Mouse (Mus musculus) lung, postnatal 36 days (tissue): ENCODE results near the gene Dcaf11.

Source experiments
- DNase-seq: peaks from one replicate; pipeline ENCODE4 v3.0.0; 2022; ENCODE audit warnings: mixed read lengths

Dcaf11 gene

DNA sequence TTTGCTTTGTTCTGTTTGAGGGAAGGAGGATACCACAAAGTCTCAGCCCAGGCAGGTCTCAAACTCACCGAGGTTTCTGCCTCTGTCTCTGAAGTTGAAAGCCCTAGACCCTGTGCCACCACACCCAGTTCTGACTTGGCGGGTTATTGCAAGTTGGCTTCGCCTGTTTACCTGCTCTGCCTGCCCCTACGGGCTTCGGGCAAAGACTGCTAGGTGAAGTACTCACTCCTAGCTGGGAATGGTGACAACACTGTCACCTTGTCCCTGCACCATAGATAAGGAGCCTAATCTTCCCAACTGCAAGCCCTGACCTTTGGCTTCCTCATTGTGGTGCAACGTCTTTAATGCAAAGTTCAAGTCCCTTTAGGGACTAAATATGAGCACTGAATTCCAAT, 25.8 kb downstream of the Dcaf11 start:
- DNase-seq, result no peak

DNA sequence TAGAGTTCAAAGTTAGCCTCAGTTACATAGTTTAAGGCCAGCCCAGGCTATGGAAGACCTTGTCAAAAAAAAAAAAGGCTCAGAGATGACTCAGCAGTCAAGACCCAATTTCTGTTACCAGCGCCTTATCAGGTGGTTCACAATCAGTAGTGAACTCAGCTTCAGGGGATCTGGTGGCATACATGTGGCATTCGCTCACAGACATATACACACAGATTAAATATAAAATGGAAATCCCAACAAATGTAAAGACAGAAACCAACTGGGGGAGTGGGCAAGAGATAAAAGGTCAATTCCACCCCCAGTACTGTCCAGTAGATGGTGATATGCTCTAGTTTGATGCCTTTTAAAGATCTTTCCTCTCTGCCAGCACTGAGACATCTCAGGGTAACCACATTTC, 26.3 kb downstream of the Dcaf11 start:
- DNase-seq, result no peak

DNA sequence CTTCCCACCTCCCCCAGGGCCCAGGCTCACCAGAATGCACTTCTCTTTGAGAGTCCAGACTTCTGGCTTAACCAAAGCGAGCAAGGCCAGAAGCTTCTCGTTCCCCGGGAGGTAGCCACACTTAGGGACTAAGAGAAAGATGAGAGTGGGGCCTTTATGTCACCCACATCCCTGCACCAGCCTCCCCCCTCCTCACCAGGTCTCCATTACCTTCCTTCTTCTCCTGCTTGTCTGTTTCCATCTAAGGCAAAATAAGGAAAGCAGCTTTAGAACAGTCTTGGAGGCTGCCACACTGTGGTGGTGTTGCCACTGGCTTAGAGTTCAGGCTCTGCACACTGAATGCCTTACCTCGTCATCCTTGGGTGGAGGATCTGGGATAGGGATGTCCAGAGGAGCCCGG, 29.5 kb downstream of the Dcaf11 start:
- DNase-seq, result no peak

DNA sequence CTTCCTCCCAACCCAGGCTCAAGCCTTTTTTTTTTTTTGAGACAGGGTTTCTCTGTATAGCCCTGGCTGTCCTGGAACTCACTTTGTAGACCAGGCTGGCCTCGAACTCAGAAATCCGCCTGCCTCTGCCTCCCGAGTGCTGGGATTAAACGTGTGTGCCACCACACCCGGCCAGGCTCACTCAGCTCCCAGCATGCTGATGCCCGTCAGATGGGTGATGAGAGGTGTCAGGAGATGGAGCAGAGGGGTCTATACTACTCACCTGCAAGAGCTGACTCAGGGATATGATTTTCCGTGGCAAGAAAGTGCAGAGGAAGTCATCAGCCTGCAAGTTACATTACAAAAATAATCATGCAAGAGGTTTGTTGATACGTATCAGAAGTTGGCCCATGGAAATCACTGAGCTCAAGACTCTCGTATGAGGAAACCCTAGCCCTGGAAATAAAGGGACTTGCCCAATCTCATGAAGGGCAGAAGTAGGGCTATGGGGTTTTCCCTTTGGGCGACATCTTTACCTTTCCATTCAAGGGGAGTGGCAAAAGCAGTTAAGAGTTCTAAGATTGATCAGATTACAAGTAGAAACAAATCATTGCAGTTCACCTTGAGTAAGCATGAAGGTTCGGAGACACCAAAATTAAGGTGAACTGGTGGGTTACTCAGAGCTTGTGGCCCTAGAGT, 30.1 kb downstream of the Dcaf11 start:
- DNase-seq, result no peak

DNA sequence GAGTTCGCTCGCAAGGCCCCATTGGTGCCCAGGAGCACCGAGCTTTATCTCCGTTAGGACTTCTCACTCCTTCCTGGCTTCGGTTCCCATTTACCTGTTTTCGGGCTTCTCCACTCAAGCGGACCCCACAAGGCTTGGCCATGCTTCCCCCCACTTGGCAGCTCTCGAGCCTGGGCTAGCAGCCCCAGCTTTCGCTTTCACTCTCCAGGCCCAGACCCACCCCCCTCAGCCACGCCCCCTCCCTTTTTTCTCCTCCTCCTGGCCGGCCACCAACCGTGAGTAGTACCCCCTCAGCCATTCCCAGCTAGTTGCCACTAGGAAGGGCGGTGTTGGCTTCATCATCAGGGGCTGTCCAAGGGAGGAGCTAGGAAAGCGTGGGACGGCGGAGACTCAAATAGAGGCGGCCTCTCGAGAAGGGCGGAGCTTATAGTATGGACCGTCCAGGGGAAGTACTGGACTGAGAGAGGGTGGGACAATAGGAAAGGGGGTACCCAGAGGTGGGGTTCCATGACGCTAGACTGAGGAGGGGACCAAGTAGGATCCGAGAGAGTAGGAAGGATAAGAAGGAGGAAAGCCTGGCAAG, 31.0 kb downstream of the Dcaf11 start, which contains the start of gene Psme2:
TSS of gene Psme2 (minus strand) at position 366 of the 583 bp plus-strand sequence.
- DNase-seq, result peak; percentile 98

DNA sequence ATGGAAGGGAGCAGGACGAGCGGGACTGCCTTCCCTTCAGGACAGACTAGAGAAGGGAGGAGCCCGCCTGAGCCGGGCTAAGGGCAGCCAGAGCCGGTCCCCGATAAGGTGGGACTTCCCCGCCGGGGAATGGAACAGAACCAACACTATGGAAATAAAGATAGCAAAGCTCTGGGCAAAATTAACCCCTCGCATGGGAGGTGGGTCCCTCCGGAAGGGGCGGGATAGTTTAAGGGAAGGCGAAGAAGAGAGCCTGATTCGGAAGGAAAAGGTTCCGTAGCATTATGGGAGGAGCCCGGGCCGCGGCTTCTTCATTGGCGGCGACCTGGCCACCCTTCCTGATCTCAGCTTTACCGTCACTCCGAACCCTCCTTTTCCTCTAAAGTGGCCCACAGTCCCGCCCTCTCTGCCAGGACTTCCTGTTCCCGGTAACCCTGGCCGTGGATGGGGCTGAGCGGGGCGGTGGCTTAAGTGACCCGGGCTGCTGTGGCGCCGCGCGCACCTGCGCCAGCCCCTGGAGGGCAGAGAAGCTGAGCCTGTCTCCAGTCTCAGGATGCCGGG, 31.6 kb downstream of the Dcaf11 start, which contains the start of gene Rnf31:
TSS of gene Rnf31 (plus strand) at position 378 of the 561 bp plus-strand sequence.
- DNase-seq, result peak; percentile 99

DNA sequence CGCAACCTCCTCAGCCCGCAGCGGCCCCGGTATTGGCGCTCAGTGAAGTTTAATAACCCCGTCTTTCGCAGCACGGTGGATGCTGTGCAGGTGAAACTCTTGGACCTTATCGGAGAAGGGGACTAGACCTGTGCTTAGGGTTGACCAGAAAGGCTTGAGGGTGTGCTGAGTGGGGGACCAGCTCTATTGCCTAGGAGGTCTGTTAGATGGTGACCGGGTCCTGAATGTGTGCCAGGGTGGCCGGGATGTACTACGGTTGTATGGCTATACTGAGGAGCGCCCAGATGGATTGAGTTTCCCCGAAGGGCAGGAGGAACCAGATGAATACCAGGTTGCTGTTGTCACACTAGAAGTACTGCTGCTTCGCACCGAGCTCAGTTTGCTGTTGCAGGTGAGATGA, 32.4 kb downstream of the Dcaf11 start:
- DNase-seq, result no peak

DNA sequence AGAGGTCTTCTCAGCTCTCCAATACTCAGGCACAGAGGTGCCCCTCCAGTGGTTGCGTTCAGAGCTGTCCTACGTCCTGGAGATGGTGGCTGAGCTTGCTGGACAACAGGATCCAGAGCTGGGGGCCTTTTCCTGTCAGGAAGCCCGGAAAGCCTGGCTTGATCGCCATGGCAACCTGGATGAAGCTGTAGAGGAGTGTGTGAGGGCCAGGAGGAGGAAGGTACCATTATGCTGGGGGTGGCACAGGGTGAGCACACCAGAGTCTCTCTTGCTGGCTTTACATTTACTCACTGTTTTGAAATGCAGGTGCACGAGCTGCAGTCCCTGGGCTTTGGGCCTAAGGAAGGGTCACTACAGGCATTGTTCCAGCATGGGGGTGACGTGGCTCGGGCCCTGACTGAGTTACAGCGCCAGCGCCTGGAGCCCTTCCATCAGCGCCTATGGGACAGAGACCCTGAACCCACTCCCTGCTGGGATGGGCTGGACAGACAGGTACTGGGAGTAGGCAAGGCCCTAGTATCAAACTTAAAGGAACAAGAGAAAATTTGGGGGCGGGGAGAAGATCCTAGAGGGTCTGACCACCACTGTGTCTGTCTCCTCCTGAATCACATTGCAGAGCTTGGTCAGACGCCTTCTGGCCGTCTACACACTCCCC, 36.4 kb downstream of the Dcaf11 start:
- no peak for DNase-seq

DNA sequence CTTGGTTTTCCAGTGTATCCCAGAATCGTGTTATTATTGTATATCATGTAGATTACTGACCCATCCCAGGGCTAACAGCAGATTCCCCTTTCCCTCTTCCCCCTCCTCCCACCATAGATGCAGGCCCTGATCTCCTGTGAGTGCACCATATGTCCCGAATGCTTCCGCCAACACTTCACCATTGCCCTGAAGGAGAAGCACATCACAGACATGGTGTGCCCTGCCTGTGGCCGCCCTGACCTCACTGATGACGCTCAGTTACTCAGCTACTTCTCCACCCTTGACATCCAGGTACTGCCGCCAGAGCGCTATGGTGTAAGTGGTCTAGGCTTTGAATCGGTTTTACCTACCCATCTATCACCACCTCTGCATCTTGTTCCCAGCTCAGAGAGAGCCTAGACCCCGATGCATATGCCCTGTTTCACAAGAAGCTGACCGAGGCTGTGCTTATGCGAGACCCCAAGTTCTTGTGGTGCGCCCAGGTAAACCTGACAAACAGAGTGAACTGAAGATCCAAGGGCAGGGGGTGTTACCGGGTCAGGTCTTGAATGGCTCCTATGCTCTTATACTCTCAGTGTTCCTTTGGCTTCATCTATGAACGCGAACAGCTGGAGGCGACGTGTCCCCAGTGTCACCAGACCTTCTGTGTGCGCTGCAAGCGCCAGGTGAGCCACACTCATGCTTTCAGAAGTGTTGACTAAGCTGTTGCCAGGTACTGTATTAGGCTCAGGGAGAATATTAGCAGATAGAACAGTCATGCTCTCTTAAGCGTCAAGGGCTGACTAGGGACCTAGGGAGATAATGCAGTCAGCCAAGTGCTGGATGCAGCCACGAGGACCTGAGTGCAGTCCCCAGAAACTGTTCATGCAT, 39.0 kb downstream of the Dcaf11 start:
- DNase-seq, result no peak

DNA sequence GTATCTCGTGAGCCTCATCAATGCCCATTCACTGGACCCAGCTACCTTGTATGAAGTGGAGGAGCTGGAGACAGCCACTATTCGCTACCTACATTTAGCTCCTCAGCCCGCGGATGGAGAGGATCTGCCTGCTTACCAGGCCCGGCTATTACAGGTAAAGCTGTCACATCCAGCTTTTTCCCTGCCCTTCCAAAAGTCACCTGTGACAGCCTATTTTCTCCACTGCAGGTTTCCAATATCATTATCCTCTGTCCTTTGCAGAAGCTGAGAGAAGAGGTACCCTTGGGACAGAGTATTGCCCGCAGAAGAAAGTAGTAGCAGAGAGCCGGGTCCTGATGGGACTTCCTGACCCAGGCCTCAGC, 43.4 kb downstream of the Dcaf11 start, which contains the start of gene Irf9:
TSS of gene Irf9 (plus strand) at position 301 of the 362 bp plus-strand sequence.
- DNase-seq, result no peak

DNA sequence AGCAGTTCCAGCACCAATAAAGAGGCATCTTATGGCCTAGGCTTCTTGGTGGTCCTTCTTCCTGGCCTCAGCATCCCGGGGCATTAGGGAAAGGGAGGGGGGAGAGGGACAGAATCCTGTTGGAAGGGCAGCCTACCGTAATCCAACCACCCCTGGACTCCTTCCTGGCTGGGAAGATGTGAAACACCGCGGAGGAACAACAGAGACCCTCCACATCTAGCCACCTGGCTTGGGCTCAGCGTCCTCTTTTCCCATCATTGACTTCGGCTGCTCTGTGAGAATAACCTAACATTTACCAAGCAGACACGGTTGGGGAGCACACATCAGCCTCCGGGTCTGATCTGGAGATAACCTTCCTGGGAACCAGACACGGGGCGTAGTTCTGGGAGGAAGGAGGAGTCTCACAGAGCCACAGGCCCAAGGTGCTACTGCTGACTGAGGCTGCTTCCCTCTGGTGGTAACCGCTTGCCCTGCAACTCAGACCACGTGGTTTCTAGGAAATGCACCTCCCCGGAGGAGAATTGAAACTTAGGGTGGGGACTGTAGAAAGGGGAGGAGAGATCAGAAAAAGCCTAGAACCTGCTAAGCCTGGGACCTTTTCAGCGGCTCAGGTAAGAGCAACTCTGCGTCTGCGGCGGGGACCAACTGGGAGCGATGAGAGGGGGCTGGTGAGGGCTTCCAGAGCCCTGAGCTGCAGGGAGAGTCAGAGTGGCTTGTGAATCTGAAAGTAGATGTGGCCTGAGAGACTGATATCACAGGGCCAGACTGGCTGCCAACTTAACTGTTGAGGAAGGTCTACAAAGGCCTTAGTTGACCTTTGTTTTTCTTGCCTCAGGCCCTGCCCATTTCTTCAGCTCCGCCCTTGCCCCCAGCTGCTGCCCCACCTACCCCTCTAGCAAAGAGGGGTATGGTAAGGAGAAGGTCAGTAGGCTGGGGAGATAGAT, 44.1 kb downstream of the Dcaf11 start:
- peak; percentile 98 for DNase-seq

DNA sequence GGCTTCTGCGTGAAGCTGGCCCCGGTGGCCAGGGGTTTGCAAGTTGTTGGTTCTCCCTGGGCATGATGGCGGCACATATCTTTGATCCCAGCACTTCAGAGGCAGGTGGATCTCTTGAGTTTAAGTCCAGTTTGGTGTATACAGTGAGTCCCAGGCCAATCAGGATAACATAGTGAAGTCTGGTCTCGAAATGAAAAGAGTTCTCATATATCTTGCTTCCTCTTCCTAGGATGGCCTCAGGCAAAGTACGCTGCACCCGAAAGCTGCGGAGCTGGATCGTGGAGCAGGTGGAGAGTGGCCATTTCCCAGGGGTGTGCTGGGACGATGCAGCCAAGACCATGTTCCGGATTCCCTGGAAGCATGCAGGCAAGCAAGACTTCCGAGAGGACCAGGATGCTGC, 45.0 kb downstream of the Dcaf11 start:
- DNase-seq, result no peak

DNA sequence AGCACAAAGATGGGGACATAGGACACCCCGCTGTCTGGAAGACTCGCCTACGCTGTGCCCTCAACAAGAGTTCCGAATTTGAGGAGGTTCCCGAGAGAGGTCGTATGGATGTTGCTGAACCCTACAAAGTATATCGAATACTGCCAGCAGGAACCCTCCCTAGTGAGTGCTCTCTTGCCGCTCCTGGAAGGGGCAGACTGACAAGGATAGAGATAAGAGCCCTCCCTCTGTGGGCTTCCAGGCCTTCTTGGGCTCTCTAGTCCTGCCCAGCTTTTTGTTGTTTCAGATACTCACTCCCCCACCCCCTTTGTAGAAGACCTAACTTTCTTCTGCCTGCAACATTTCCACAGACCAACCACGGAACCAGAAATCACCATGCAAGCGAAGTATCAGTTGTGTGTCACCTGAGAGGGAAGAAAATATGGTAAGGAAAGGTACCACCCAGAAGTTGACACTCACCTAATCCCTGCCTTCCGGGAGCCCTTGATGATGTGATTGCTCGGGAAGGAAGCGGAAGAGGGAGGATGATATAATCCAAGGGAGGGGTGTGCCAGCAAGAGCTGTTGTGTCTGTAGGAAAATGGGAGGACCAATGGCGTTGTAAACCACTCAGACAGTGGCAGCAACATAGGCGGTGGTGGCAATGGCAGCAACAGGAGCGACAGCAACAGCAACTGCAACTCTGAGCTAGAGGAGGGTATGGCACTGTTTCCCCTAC, 46.1 kb downstream of the Dcaf11 start:
- no peak for DNase-seq

DNA sequence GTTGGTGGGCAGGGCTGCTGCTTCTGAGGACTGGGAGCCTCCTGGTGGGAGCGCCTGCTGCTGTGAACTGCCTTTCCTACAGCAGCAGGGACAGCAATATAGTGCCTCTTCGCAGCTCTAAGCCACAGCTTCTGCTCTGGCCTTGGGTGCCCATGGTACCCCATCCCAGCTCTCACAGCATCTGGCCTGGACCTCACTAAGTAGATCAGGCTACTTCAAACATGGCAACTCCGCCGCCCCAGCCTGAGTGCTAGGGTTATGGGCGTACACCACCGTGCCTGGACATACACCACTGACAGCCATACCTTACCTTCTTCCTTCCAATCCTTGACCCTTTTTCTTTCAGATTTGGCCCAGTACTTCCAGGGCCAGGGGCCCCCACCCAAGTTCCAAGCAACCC, 48.5 kb downstream of the Dcaf11 start:
- DNase-seq, result no peak

DNA sequence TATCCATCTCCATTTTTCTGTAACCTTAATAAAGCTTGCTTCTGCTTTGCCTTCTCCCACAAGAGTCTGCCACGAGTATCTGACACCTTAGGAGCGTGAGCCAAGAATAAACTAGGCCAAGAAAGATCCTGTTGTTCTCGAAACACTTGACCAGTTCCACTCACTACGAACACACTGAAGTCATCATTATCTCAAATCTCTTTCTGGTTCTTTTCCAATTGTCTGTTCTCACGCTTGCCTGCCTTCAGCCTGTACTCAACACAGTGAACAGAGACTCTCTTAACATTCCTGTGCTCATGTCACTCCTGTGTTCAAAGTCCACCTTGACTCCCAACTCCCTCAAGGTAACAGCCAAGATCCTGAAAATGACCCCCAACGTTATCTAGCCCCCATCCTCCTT, 53.5 kb downstream of the Dcaf11 start:
- DNase-seq, result no peak

DNA sequence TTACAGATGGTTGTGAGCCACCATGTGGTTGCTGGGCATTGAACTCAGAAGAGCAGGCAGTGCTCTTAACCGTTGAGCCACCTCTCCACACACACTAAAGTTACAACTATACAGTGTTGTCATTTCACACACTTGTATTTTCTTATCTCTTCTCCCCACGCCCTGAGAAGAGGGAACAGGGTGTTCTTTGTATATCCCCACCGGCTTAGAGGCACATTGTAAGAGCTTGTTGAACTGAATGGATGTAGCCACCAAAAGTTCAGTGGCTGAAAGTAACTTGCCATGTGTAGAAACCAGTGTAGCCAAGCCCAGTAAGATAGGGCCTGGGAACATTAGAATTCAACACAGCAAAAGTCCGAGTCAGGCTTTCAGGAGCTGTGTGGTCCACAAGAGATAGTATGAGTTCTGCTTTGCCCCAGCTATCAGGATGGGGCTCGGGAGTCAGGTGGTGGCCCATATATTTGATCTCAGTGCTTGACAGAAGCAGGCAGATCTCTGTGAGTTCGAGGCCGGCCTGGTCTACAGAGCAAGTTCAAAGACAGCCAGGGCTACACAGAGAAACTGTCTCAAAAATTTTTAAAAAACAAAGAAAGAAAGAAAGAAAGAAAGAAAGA, 54.9 kb downstream of the Dcaf11 start:
- DNase-seq, result no peak

DNA sequence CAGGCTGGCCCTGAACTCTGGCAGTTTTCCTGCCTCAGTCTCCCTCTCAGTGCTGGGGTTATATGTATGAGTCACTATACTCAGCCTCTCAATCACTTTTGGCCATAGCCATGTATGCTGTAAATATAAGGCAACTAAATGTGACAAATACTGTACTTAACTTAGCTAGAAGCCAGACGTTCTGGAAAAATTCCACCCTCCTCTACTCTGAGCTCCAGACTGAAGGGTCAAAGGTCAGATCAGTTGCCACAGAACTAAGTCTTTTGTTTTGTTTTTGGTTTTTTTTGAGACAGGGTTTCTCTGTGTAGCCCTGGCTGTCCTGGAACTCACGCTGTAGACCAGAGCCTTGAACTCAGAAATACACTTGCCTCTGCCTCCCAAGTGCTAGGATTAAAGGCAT, 56.1 kb downstream of the Dcaf11 start:
- DNase-seq, result no peak

DNA sequence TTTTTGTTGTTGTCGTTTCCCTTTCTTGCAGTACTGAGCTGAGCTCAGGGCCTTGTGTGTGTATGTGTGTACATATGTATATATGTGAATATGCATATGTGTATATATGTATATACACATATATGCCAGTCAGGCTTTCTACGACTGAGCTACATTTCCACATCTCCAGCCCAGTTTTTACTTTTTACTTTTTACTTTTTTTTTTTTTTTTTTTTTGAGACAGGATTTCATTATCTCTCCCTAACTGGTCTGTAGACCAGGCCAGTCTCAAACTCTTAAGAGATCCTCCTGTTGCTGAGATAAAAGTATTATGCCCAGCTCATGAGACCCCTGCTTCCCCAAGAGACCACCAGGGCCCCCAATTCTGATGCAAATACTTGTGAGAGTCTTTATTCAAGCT, 57.0 kb downstream of the Dcaf11 start:
- no peak for DNase-seq

DNA sequence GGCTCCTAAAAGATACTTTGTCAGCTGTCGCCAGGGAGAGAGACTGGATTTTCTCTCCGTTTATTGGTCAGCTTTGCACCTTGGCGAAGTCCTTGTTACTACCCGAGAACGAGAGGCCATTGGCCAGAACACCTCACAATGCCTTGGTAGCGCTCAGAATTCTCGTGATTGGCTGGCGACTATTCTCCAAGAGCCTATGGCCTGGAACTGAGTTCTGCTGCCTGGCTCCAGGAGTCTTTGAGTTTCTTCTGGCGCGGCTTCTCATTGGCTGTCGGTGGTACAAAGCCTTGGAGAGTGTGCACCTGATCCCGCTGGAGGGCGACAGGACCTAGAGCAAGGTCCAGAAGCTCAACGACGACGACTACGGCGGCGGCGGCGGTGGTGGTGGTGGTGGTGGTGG, 58.0 kb downstream of the Dcaf11 start, which contains the start of gene Rec8:
TSS of gene Rec8 (plus strand) at position 216 of the 400 bp plus-strand sequence.
- DNase-seq, result peak; percentile 57

DNA sequence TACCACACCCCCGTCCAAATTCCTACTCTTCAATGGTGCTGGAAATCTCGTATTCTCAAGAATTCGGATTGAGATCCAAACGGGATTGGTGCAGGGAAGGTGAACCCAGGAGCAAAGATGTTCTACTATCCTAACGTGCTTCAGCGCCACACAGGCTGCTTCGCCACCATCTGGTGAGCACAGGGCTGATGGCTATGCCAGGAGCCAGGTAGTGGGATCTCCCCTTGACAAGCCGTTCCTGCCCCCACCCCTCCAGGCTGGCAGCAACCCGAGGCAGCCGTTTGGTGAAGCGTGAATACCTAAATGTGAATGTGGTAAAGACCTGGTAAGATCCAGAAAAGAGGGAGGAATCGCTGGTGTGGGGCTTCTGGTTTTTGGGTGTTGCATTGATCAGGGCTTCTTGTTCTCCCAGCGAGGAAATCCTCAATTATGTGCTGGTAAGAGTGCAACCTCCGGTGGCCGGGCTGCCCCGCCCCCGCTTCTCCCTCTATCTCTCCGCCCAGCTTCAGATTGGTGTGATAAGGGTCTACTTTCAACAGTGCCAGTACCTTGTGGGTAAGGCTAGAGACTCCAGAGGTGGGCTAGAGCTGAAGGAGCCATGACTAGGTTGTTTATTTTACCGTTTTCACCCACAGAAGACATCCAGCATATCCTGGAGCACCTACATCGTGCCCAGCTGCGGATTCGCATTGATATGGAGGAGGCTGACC, 58.8 kb downstream of the Dcaf11 start:
- DNase-seq, result no peak
